Mouse (Mus musculus) midbrain, postnatal 0 days (tissue): ENCODE results near the gene Tsen54. TPM values are rescaled to one million over a fixed set of nuclear protein-coding genes. Genes with fewer than 3 reads are reported as not detected.
A peak's percentile ranks its signal among the peaks of the same experiment; 100 is the strongest.

Source experiments
- ATAC-seq: fragments of 200-750 bp; cut with Nextera tagmentation; 2 replicates; pipeline ENCODE4 v1.8.0; 2017; ENCODE audit warnings: moderate number of reproducible peaks, mild to moderate bottlenecking, moderate TSS enrichment, moderate library complexity; ENCODE audit not compliant: low FRiP score
- DNase-seq: peaks from one replicate; pipeline ENCODE4 v3.0.0-alpha.2; 2015; ENCODE audit warnings: low spot score
- H3K27ac ChIP-seq: fragments of 300-500 bp; sonication (generic); 2 replicates; pipeline ENCODE4 v1.5.1; 2014; ENCODE audit warnings: low read depth, mild to moderate bottlenecking, low read length, mixed read lengths
- H3K27me3 ChIP-seq: fragments of 300-500 bp; sonication (generic); 2 replicates; pipeline ENCODE4 v1.6.1; 2014; ENCODE audit warnings: low read length, control low read depth, mixed read lengths; ENCODE audit not compliant: insufficient read depth
- H3K36me3 ChIP-seq: fragments of 300-500 bp; sonication (generic); 2 replicates; pipeline ENCODE4 v1.6.1; 2014; ENCODE audit warnings: low read length, control low read depth, mixed read lengths; ENCODE audit not compliant: insufficient read depth
- H3K4me1 ChIP-seq: fragments of 300-500 bp; sonication (generic); 2 replicates; pipeline ENCODE4 v1.6.1; 2014; ENCODE audit warnings: mild to moderate bottlenecking, control low read depth, antibody characterized with exemption, low read length, mixed read lengths; ENCODE audit not compliant: insufficient read depth
- H3K4me2 ChIP-seq: fragments of 300-500 bp; sonication (generic); 2 replicates; pipeline ENCODE4 v1.6.1; 2014; ENCODE audit warnings: low read depth, mild to moderate bottlenecking, low read length, mixed read lengths; ENCODE audit not compliant: poor library complexity, severe bottlenecking
- H3K4me3 ChIP-seq: fragments of 300-500 bp; sonication (generic); 2 replicates; pipeline ENCODE4 v1.5.1; 2014; ENCODE audit warnings: low read depth, mild to moderate bottlenecking, low read length, moderate library complexity
- H3K9ac ChIP-seq: fragments of 300-500 bp; sonication (generic); replicated peaks from 2 replicates; pipeline ENCODE4 v1.6.1; 2014; ENCODE audit warnings: mild to moderate bottlenecking, low read length, moderate library complexity, mixed read lengths; ENCODE audit not compliant: poor library complexity, severe bottlenecking
- H3K9me3 ChIP-seq: fragments of 300-500 bp; sonication (generic); 2 replicates; pipeline ENCODE4 v1.6.1; 2016; ENCODE audit warnings: low read length, control low read depth
- CTCF ChIP-seq: IDR thresholded peaks from 2 replicates; pipeline ENCODE4 v1.5.1; 2016; ENCODE audit warnings: antibody characterized with exemption, mild to moderate bottlenecking
- WGBS: fragments of 180-500 bp; shearing (Covaris S2); extraction: QIAGEN DNeasy Blood & Tissue Kit; methylation state at CpG from one replicate; pipeline ENCODE4 v1.1.7; 2014; 5-methylcytosine and 5-hydroxymethylcytosine counted together
- polyA plus RNA-seq: library from polyadenylated mRNA; unstranded; fragments of >200 nt; fragmentation: Nextera tagmentation; extraction: Ambion mirVana; gene quantifications from 2 replicates; pipeline ENCODE4 v1.2.1, GENCODE M21; 2015
- total RNA-seq: library from RNA; depleted of rRNA; stranded (reverse); fragments of >200 nt; gene quantifications from 2 replicates; pipeline ENCODE4 v1.2.3, GENCODE M21; 2014; rRNA removed

Tsen54 gene
- total RNA-seq, result 25.0 and 27.7 TPM in 2 replicates
- polyA plus RNA-seq, result 14.8 and 15.5 TPM in 2 replicates

- peaks cover 2% of the 10 kb centered on the region for H3K36me3 ChIP-seq
- H3K4me2 ChIP-seq, result peak within 1 kb of the TSS; percentile 95
- peak within 1 kb of the TSS; percentile 63; the same call in 1 of the 2 replicates for H3K27ac ChIP-seq
- TF ChIP-seq CTCF, result no peak
- no peaks in the 10 kb centered on the region for H3K27me3 ChIP-seq
- WGBS, result under 1% methylated on average over 72 of the region's 84 CpGs
- peak within 1 kb of the TSS; percentile 77 for H3K9ac ChIP-seq
- peak; percentile 76 for DNase-seq
- ATAC-seq, result peak; percentile 71
- no peaks in the 10 kb centered on the region for H3K9me3 ChIP-seq
- H3K4me3 ChIP-seq, result peak within 1 kb of the TSS; percentile 91
- no peaks in the 10 kb centered on the region for H3K4me1 ChIP-seq
Observed at GRCm38 (mm10) chr11:115814605-115815450, at the start of gene Tsen54. Gene Tsen54, plus strand, starts transcription at chr11:115814724.

GRCm38 (mm10) chr11:115765103-115765606, 49.4 kb upstream of the Tsen54 start, which contains the start of gene Tmem94:
Gene Tmem94, plus strand, starts transcription at chr11:115765433.
- peak; percentile 59 for TF ChIP-seq CTCF
- Histone ChIP-seq H3K4me1 (peaks cover 8% of the 10 kb centered on the region; the same call in 1 of the 2 replicates), H3K9me3 (no peaks in the 10 kb centered on the region), H3K27me3 (no peaks in the 10 kb centered on the region), H3K36me3 (no peaks in the 10 kb centered on the region), H3K4me2 (peak within 1 kb of the TSS; percentile 81), H3K27ac (peak within 1 kb of the TSS; percentile 81), H3K9ac (peak within 1 kb of the TSS; percentile 90), H3K4me3 (peak within 1 kb of the TSS; percentile 84)
- 0% methylated on average over 32 of the region's 32 CpGs for WGBS
- peak; percentile 97 for ATAC-seq
- peak; percentile 99 for DNase-seq

GRCm38 (mm10) chr11:115765607-115766141, 48.9 kb upstream of the Tsen54 start:
- peak; percentile 20; the same call in 1 of the 2 replicates for TF ChIP-seq CTCF
- H3K27me3 ChIP-seq, result no peaks in the 10 kb centered on the region
- no peaks in the 10 kb centered on the region for H3K9me3 ChIP-seq
- H3K4me1 ChIP-seq, result peaks cover 8% of the 10 kb centered on the region; the same call in 1 of the 2 replicates
- H3K36me3 ChIP-seq, result no peaks in the 10 kb centered on the region
- H3K4me3 ChIP-seq, result peak overlapping the region; percentile 84
- H3K4me2 ChIP-seq, result peak overlapping the region; percentile 81
- peak overlapping the region; percentile 81 for H3K27ac ChIP-seq
- ATAC-seq (peak; percentile 70), DNase-seq (peak; percentile 46)
- WGBS, result under 1% methylated on average over 34 of the region's 34 CpGs
- peak overlapping the region; percentile 90 for H3K9ac ChIP-seq

- Histone ChIP-seq H3K9me3 (no peaks in the 10 kb centered on the region), H3K27me3 (no peaks in the 10 kb centered on the region), H3K36me3 (no peaks in the 10 kb centered on the region), H3K4me3 (peak overlapping the region; percentile 84), H3K4me2 (peak overlapping the region; percentile 81), H3K4me1 (peaks cover 8% of the 10 kb centered on the region; the same call in 1 of the 2 replicates), H3K9ac (peak overlapping the region; percentile 90), H3K27ac (peak overlapping the region; percentile 81; the same call in 1 of the 2 replicates)
- TF ChIP-seq CTCF, result no peak
- DNase-seq (no peak), ATAC-seq (no peak)
- 31% methylated on average over 13 of the region's 13 CpGs for WGBS
Observed at GRCm38 (mm10) chr11:115766356-115766943, 48.1 kb upstream of the Tsen54 start.

GRCm38 (mm10) chr11:115766981-115767380, 47.5 kb upstream of the Tsen54 start:
- Histone ChIP-seq H3K36me3 (no peaks in the 10 kb centered on the region), H3K9me3 (no peaks in the 10 kb centered on the region), H3K4me2 (peak overlapping the region; percentile 81), H3K27me3 (no peaks in the 10 kb centered on the region), H3K9ac (0 out of 2 replicates have a peak overlapping the region, but pooled peaks have one; percentile 90), H3K4me3 (no peak overlapping the region), H3K27ac (no peak overlapping the region), H3K4me1 (peaks cover 8% of the 10 kb centered on the region; the same call in 1 of the 2 replicates)
- TF ChIP-seq CTCF, result no peak
- ATAC-seq (no peak), DNase-seq (no peak)
- WGBS, result 84% methylated on average over 8 of the region's 8 CpGs
